Mouse (Mus musculus): ENCODE measurements at regions not wholly inside any gene's neighbourhood (a gene's known extent, or its start where the extent isn't known, plus 50 kb on each side); places are given as distances from the start of the nearest gene placed in this dataset.

GRCm38 (mm10) chr13:99641386-99642165 is 125.2 kb upstream of the Map1b start:
- no peak for DNase-seq (ENCODE audit: low read depth, low spot score)

GRCm38 (mm10) chr13:99632706-99633105 is 116.4 kb upstream of the Map1b start:
- DNase-seq (ENCODE audit: low read depth, low spot score): no peak

GRCm38 (mm10) chr13:99630800-99631199 is 114.5 kb upstream of the Map1b start:
- no peak for DNase-seq (ENCODE audit: low read depth, low spot score)

- no peak for DNase-seq (ENCODE audit: low read depth, low spot score)
These were observed 114.0 kb upstream of the Map1b start for GRCm38 (mm10) chr13:99630356-99630755.

GRCm38 (mm10) chr13:99625196-99625595 is 108.9 kb upstream of the Map1b start:
- DNase-seq (ENCODE audit: low read depth, low spot score): peak; percentile 84

- DNase-seq (ENCODE audit: low read depth, low spot score): no peak
These were observed 102.0 kb upstream of the Map1b start for GRCm38 (mm10) chr13:99618332-99618731.

- no peak for DNase-seq (ENCODE audit: low read depth, low spot score)
These were observed 101.1 kb upstream of the Map1b start for GRCm38 (mm10) chr13:99617457-99617856.

GRCm38 (mm10) chr13:99611715-99612494 is 95.6 kb upstream of the Map1b start:
- DNase-seq (ENCODE audit: low read depth, low spot score): no peak

GRCm38 (mm10) chr13:99610498-99610897 is 94.2 kb upstream of the Map1b start:
- no peak for DNase-seq (ENCODE audit: low read depth, low spot score)

GRCm38 (mm10) chr13:99609151-99610146 is 93.1 kb upstream of the Map1b start:
- DNase-seq (ENCODE audit: low read depth, low spot score): peak; percentile 56

- no peak for DNase-seq (ENCODE audit: low read depth, low spot score)
These were observed 92.3 kb upstream of the Map1b start for GRCm38 (mm10) chr13:99608591-99608990.

GRCm38 (mm10) chr13:99607208-99607607 is 90.9 kb upstream of the Map1b start:
- DNase-seq (ENCODE audit: low read depth, low spot score): no peak

- DNase-seq (ENCODE audit: low read depth, low spot score): no peak
These were observed 90.3 kb upstream of the Map1b start for GRCm38 (mm10) chr13:99606606-99606990.

- no peak for DNase-seq (ENCODE audit: low read depth, low spot score)
These were observed 89.7 kb upstream of the Map1b start for GRCm38 (mm10) chr13:99605866-99606605.

- no peak for DNase-seq (ENCODE audit: low read depth, low spot score)
These were observed 81.6 kb upstream of the Map1b start for GRCm38 (mm10) chr13:99597891-99598290.

GRCm38 (mm10) chr13:99593846-99594813 is 77.8 kb upstream of the Map1b start:
- DNase-seq (ENCODE audit: low read depth, low spot score): no peak

- no peak for DNase-seq (ENCODE audit: low read depth, low spot score)
These were observed 76.9 kb upstream of the Map1b start for GRCm38 (mm10) chr13:99593243-99593635.

- DNase-seq (ENCODE audit: low read depth, low spot score): no peak
These were observed 76.4 kb upstream of the Map1b start for GRCm38 (mm10) chr13:99592596-99593242.

GRCm38 (mm10) chr13:99588646-99589045 is 72.3 kb upstream of the Map1b start:
- DNase-seq (ENCODE audit: low read depth, low spot score): no peak
